Mouse (Mus musculus): ENCODE measurements around the gene Olfr507.

The Olfr507 gene

GRCm38 (mm10) chr7:108621514-108621913 is at the start of gene Olfr507:
Gene Olfr507, plus strand, starts transcription at chr7:108621814.
- WGBS, result 78% methylated on average over 2 of the region's 2 CpGs

- WGBS, result 88% methylated on average over 1 of the region's 1 CpGs
These were observed 31.8 kb upstream of the Olfr507 start for GRCm38 (mm10) chr7:108589797-108590196.

GRCm38 (mm10) chr7:108601916-108602315 is 19.7 kb upstream of the Olfr507 start:
- WGBS, result 81% methylated on average over 3 of the region's 3 CpGs

GRCm38 (mm10) chr7:108610487-108610886 is 11.1 kb upstream of the Olfr507 start, which contains the start of gene Olfr506:
Gene Olfr506, plus strand, starts transcription at chr7:108610787.

GRCm38 (mm10) chr7:108614110-108614509 is 7.5 kb upstream of the Olfr507 start:
- 87% methylated on average over 2 of the region's 2 CpGs for WGBS

GRCm38 (mm10) chr7:108616781-108617180 is 4.8 kb upstream of the Olfr507 start:
- WGBS, result 73% methylated on average over 3 of the region's 3 CpGs

GRCm38 (mm10) chr7:108629694-108630093 is 8.1 kb downstream of the Olfr507 start, which contains the start of gene Olfr508:
Gene Olfr508, plus strand, starts transcription at chr7:108629994.
- WGBS, result 82% methylated on average over 3 of the region's 3 CpGs

GRCm38 (mm10) chr7:108651806-108652205 is 30.2 kb downstream of the Olfr507 start, which contains the start of gene Olfr509:
Gene Olfr509, minus strand, starts transcription at chr7:108651906.

GRCm38 (mm10) chr7:108662419-108662818 is 40.8 kb downstream of the Olfr507 start:
- 80% methylated on average over 3 of the region's 3 CpGs for WGBS

GRCm38 (mm10) chr7:108666118-108666517 is 44.5 kb downstream of the Olfr507 start, which contains the start of gene Olfr510:
Gene Olfr510, plus strand, starts transcription at chr7:108666418.
- 98% methylated on average over 1 of the region's 1 CpGs for WGBS

GRCm38 (mm10) chr7:108671058-108671457 is 49.4 kb downstream of the Olfr507 start:
- 73% methylated on average over 1 of the region's 1 CpGs for WGBS
